Mouse (Mus musculus): Measurements from ENCODE around the gene Elp4.

GRCm38 (mm10) chr2:105659926-105660873 is 244.2 kb downstream of the Elp4 start:
- TF ChIP-seq GATA1 (IDR thresholded peaks at IDR 0.05; ENCODE audit: borderline replicate concordance, low read length): no peak
- TF ChIP-seq FLI1 (IDR thresholded peaks at IDR 0.05; ENCODE audit: low read length): no peak

Data from megakaryocyte, embryonic 14.5 days (primary cell).